Mouse (Mus musculus) ES-Bruce4 (cell line): ENCODE results near the gene Grb10.

Experiments used
- CTCF ChIP-seq: IDR thresholded peaks from one replicate; pipeline ENCODE4 v1.8.1; 2011; ENCODE audit warnings: low read depth, low read length
- EP300 ChIP-seq: IDR thresholded peaks from 2 replicates; pipeline ENCODE4 v1.6.1; 2011; ENCODE audit warnings: low read depth, low read length; ENCODE audit not compliant: insufficient read depth
- POLR2A ChIP-seq: IDR thresholded peaks from one replicate; pipeline ENCODE4 v1.8.1; 2011; ENCODE audit warnings: low read length; ENCODE audit not compliant: insufficient read depth

GRCm38 (mm10) chr11:11953364-11954114 lies 84.9 kb downstream of the Grb10 start:
- no peak for TF ChIP-seq CTCF
- no peak for TF ChIP-seq POLR2A
- TF ChIP-seq EP300 = no peak
